Mouse (Mus musculus): ENCODE results near the gene Lin28b.
"Not testable (repeated sequence)": the region's sequence is repeated elsewhere in the genome, so short reads cannot be mapped to it uniquely, and the experiment has no call there.

The Lin28b gene

DNA sequence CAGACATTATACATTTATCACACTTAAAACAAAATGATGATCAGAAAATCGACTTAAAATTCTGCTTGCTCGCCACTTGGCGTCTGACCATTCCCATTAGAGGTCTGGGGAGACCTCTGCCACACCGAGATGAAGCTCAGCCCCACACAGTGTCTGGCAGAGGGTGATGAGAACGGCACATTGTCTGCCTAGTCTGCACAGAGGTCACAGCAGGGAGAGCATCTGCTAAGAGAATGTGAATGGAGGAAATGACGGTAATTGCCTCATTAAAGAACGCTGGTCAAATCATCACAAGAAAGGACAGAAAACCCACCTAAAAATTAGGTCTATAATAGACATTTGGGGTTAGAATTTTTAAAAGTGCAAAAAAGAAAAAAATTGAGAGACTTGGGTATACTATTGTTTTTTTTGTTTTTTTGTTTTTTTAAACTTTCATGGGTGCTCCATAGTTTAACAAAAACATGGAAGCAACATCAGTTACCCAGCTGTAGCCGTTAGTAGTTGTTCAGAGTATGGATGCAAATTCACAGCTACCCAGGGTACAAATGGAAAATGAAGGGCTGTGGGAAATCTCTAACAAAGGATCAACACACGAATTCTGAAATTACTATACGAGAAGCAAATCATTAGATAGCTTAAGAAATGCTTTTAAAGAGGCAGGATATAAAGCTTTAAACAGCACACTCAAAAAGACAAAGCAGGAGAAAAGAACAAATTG lies 75.4 kb downstream of the Lin28b start:
- DNase-seq, result no peak

DNA sequence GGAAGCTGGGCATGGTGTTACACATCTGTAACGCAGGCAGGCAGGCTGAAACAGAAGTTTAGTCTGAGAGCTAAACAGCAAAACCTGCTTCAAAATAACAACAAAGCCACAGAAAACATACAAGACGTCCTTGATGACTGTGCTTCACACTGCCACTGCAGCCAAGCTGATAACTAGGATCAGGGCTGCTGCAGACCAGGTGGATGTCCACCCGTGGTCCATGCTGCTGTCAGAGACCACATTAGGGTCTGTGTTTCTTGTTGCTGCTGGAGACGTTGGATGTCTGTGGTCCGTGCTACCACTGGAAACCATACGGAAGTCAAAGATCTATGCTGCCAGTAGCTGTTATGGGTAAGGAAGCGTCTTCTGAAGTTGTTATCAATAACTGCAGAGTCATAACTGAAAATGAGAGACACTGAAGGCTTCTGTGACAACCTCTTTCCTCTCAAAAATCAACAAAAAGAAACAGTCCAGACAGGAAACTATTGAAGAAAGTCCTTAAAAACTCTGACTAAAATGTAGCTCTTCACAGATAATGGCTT lies 86.4 kb downstream of the Lin28b start:
- no peak for DNase-seq

DNA sequence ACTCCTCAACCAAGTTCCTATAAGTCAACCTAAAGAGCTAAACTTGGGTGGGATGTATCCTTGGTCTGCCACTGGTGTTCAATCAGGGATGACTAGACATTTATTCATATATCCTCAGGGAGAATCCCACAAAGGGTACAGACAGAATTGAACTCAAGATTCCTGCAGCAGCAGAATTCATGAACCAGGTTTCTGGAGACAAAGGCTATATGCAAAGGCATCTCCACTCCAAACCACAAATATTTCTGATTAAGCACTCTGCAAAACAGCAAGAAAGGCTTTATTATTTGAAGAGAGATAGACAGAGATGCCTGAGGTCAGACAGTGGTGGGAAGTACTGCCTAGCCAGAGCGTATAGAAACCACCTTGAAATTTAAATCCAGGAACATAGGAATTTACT lies 88.0 kb downstream of the Lin28b start:
- DNase-seq, result no peak

DNA sequence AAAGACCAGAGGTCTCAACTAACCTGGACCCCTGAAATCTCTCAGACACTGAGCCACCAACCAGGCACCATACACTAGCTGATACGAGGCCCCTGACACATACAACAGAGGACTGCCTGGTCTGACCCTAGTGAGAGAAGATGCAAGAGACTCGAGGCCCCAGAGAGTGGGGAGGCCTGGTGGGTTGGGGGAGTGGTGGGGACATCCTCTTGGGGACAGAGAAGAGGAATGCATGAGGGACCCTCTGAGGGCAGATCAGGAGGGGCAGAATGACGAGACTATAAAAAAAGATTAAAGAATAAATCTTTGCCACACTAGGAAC lies 103.6 kb downstream of the Lin28b start:
- no peak for DNase-seq

DNA sequence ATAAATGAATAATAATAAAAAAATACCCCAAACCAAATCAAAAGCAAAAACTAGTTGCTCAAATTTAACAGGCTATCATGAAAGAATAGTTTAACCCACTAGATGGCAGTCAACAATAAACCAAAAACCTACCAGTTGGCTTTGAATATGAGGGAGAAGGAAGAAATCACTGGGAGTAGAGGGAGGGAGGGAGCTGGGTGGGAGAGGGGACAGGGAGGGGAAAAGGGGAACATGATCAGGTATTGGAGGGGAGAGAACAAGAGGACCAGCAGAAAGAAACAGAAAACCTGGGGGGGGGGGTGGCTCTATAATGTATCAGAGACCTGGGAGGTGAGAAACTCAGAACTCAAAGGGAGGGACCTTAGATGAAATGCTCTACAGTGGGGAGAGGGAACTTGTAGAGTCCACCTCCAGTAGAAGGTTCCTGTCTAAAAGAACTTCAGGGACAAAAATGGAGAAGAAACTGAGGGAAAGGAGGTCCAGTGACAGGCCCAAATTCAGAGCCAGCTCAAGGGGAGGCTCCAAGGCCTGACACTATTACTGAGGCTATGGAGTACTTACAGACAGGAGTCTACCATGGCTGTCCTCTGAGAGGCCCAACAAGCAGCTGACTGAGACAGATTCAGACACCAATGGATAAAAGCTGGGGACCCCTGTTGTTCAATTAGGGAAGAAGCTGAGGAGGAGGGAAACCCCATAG lies 104.1 kb downstream of the Lin28b start:
- DNase-seq, result no peak

DNA sequence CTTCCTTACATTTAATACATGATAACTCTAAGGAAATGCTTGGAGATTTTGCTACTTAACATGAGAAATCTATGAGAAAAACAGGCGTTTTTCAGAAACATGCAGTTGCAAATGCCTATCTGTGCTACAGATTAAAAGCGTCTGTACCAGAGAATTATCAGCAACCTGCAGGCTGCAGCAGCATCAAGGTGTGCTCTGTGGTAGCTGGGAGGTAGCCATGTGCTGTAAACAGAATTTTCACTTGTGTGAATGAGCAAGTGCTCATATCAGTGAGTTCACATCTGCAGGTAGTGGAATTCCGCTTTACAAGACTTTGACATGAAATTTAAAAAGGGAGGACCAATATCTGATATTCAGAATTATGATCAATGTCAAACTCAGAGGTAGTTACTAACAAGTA lies 107.9 kb downstream of the Lin28b start:
- DNase-seq, result no peak

DNA sequence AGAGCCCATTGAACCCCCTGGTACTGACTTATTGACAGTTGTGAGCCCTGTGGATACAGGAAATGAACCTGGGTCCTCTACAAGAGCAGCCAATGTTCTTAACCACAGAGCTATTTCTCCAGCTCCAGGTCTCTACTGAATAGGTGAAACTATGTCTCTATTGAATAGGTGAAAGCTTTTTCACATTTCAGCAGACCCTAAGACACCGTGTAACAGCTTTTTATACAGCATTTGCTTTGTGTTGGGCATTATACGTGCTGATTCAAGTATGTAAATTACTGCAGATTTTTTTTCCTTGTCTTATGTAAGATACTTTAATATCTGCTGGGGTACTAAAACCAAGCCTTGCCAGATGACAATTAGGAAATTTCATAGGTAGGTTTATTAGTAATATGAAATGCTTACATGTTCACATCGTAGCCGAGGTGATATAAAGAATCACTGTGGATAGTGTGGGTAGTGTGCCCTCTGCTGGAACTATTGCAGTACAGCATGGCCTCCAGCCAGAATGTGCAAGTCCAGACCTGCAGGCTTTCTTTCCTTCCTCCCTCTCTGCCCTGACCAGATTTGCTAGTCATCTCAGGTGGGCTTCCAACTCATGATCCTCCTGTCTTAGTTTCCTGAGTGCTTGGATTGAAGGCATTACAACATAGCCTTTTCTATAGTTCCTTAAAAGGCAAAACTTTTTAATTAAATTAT lies 113.1 kb downstream of the Lin28b start:
- peak; percentile 50 for DNase-seq

DNA sequence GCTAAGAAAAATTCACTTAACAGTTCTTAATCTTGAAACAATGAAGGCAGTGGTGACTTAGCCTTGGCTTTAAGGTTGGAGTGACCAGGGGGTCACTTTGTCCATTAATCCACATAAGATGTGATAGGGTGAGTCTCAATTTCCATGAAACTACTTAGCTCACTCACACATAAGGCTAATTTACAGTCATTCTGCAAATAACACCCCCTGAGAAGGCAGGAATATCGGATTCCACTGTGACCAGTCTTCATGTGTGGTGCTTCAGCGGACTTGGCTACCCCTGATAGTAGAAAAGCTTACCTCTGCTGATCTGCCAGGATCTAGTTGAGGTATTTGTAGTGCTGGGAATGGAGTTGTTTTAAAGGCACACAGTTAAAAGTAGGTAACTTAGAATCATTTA lies 115.7 kb downstream of the Lin28b start:
- DNase-seq, result no peak

DNA sequence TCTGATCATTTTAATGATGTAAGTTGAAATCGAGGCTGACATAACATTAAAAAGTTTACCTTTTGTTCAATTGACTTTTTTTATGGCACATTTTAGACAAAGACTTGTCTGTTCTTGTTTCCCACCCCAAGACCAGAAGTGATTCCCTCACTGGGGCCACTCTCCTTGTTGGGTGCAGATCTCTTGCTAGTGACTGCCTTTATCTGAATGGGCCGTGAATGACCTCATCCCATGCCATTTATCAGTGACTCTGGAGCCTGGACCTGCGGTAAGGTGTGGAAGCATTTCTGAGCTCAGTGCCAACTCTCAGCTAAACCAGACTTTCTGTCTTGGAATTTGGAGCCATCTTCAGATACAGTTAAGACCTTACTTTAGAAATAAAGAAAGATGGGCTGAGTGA lies 116.6 kb downstream of the Lin28b start:
- no peak for DNase-seq

DNA sequence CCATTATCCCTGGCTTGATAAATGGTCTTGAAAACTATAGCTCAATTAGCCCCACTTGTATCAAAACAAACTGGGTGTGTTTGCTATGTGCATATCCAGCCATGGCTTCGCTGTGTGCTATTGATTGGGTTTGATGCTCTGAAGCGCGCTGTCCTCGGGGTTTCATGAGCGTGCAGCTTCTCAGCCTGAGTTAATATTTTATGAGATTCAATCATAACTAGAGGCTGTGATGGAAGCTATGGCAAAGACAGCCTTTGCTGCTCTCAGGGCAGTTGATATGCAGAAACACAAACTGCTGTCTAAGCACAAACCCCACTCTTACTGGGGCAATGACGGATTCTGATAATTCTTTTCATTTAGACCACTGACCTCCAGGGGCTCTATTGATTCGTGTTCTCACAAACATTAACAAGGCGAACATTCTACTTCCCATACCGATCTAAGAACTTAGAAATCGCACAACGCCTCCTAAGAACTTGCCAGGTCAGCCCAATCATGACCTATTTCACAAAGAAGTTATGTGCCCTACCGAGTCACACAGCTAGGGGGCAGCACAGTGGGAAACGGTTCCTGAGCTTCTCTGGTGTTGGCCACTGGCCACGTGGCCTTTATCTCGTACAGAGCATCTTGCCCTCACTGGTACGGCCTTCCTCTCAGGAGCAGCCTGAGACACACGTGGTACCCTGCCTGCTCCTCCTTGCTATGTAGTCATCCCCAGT lies 119.0 kb downstream of the Lin28b start:
- DNase-seq, result no peak

DNA sequence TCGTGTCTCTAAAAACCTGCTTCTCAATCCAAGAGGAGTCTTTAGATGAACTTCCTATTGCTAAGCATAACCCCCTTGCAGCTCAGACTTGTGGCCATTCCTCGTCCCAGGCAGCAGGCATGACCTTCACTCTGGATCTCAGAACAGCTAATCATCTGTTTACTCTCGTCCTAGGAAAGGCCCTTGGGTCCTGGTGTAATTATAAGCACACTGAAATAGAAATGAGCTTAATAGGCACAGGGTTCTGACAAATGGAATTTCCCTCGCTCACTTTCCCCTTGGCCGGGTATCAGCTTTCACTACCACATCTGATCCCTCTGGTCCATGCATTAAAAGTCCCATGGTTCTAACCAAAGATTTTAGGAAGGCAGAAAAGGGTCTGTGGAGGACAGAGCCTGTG lies 122.8 kb downstream of the Lin28b start:
- DNase-seq, result no peak

DNA sequence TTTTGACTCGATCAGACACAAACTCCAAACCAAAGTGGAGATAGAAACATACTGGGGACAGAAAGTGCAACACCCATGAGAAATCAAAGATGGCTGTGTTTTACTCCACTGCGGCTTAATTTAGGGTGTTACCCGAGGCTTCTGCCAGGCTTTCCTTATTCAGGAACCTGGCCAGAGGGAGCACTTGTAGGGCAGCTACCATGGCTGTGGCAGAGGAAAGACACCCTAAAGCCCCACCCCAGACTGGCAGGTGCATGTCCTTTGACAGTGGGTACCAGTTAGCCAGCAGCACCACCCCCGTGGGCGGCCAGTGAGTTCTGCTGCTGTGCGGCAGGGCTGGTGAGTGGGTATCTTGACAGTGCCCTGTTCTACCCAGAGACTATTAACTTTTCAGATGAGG lies 130.1 kb downstream of the Lin28b start:
- no peak for DNase-seq

DNA sequence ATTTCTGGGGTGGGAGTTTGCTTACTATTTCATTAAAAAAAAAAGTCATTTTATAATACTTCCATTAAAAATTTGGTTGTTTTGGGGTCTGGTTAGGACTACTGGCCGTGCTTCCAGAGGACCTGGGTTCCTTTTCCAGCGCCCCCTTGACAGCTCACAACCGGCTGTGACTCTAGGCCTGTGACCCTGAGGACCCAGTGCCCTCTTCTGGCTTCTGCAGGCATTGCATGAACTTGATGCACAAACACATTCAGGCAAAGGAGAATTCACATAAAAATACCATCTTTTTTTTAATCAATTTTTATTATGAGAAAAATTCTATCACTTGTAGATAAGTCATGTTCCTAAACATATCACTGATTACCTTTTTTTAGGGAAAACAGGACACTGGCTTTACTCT lies 138.1 kb downstream of the Lin28b start:
- not testable (repeated sequence) for DNase-seq

DNA sequence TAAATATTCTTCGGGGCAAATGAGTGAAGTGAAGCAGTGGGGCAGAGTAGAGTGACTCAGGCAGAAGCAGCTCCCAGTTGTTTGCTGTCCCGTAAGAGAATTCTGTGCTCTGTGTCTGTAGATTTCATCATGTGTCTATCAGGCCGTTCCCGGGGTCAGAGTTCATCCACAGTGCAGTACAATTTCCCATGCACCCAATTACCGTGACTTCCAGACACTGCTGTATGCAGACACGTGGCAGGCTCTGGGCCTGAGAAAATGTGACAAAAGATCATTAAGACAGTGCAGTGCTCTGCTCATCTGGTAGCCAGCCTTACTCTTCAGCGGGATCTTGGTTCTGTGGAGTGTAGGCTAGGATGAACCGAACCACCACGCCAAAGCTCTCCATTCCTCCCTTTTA lies 141.0 kb downstream of the Lin28b start:
- DNase-seq, result no peak

DNA sequence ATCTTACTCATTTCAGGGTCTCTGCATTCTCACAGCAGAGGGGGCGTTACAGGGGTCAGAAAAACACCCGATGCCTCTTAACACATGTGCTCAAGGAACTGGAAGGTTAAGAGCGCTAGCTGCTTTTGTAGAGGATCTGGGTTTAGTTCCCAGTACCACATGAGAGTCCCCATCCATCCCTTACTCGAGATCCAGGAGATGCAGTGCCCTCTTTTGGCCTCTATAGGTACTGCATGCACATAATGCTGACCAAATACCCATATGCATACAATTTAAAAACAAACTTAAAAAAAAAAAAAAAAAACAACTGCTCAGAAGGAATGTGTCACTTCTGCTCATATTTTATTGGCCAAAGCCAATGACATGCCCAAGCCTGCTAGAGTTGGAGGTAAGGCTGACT lies 141.8 kb downstream of the Lin28b start:
- no peak for DNase-seq

DNA sequence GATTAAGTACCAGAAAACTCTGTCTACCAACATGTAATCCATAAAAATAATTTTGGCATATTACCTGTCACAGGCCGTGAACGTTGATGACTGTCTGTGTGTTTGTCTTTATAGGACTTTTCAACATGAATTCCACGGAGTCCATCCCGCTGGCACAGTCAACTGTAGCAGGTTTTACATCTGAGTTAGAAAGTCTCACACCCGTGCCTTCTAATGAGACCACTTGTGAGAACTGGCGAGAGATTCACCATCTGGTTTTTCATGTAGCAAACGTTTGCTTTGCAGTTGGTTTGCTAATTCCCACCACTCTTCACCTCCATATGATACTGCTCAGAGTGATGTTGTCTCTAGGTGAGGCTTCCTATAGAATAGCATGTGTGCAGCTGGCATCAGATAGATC lies 147.1 kb downstream of the Lin28b start:
- no peak for DNase-seq

DNA sequence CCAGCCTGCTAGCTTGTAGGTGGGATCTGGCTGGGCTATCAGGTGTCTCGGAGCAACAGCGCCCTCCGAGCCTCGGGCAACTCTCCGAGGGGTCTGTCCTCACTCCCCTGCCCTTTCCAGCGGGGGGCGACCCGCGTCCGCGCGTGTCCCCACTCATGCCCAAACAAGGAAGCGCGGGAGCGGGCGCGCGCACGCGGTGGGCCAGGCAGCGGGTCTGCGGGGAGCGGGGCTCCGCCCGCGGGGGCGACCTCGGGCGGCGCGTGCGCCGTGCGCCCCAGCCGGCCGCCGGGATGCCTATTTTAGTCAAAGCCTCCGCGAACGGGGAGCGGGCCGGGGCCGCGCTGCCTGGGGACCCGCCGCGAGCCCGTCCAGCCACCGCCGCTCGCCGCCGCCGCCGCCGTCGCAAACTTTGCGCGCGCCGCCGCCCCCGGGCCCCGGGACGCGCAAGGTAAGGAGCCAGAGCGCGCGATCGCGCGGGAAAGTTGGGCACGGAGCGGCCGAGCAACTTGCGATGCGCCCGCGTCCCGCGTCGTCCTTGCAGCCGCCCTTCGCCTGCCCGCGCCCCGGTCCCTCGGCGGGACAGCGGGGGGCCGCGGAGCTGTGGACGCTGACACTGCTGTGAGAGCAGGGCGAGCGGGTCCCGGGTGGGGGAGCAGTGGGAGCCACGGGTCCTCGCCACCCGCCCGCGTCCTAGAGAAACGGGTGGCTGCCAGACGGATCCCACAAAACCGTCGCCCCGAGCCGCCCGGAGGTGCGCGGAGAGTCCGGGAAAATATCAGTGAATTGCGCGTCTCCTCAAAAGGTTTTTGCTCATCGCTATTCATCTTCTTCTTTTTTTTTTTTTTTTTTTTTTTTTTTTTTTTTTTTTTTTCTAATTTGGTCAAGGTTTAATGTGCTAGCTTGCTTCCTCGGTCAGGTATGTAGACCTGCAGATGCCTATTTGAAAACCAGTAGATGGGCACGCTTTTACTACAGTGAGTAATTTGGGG lies 150.5 kb downstream of the Lin28b start, which contains the start of gene Bves:
TSS of gene Bves (plus strand) at position 339 of the 989 bp plus-strand sequence.
- DNase-seq, result peak; percentile 36

DNA sequence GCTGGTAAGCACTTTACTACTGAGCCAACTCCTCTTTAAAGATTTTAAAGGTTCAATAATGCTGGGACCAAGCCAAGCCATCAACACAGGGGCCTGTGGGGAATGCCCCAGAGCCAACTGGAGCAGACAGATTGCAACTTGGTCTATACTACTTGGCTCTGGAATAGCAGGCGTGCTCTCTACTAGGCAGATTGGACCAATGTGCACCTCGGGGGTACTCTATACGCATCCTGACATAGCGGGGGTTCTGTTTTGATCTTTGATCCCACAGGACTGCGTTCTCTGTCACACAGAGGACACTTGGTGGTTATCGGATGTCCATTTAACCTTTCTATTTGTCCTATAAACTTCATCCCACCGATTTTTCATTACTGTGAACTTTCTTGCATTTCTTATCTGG lies 151.3 kb downstream of the Lin28b start:
- DNase-seq, result no peak

DNA sequence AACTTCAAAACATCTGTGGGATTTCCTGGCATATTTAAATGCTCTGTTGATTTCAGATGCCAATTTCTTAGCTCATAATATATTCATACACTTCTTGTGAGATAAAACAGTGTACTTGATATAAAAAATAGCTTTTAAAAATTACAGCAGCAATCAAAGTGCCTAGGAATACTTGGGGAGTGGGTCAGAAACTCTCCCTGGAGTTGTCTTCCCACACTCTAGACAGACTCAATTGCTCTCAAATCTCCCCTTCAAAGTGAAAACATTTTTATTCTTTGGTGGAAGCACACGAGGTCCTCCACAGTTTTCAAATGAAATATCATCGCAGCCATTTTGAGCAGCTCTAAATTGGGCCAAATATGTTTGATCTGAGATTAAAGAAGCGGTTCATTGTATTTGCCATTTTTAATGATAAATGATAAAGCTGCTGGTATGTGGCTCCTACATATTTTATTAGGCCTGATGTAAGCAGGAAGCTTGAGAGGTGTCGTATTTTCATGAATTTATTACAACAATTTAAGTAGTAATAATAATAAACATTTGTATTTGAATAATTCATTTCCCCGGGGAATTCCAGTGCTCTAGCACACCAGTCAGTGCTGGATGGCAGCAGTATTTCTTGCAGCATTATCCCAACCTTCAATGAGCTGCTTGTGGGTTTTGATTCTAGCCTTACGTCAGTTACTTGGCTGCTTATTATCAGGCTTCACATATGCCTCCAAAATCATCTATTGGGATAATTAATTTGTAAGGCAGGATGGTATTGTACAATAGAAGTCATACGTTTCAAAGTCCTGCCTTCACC lies 157.8 kb downstream of the Lin28b start:
- DNase-seq, result no peak
